Mouse (Mus musculus): Measurements from ENCODE around the gene Serpinb9e. TPM values are rescaled to one million over a fixed set of nuclear protein-coding genes. Genes with fewer than 3 reads are reported as not detected.

Gene Serpinb9e
- polyA plus RNA-seq (2012): not detected in 2 replicates

GRCm38 (mm10) chr13:33249312-33249711, at the start of gene Serpinb9e:
TSS of gene Serpinb9e (plus strand) at chr13:33249612.

Other genes with a start within 250 kb of the Serpinb9e start
- gene Serpinb9, start 246.4 kb upstream of the Serpinb9e start, polyA plus RNA-seq (2012): 0.22 and 0.29 TPM in 2 replicates
- not detected in 2 replicates for gene Serpinb9b, start 222.2 kb upstream of the Serpinb9e start, polyA plus RNA-seq (2012)
- not detected in 2 replicates for gene Serpinb1b, start 171.0 kb upstream of the Serpinb9e start, polyA plus RNA-seq (2012)
- not detected in 2 replicates for gene Serpinb9c, start 89.9 kb upstream of the Serpinb9e start, polyA plus RNA-seq (2012)
- gene Serpinb9d, start 56.7 kb upstream of the Serpinb9e start, polyA plus RNA-seq (2012): not detected in 2 replicates
- gene Serpinb9f, start 74.5 kb downstream of the Serpinb9e start, polyA plus RNA-seq (2012): not detected in 2 replicates
- not detected in 2 replicates for gene Gm11397, start 146.1 kb downstream of the Serpinb9e start, polyA plus RNA-seq (2012)
- gene Serpinb9g, start 235.2 kb downstream of the Serpinb9e start, polyA plus RNA-seq (2012): not detected in 2 replicates